Mouse (Mus musculus) spleen, adult 2 months (tissue): ENCODE results near the gene Itpkc. TPM values are rescaled to one million over a fixed set of nuclear protein-coding genes. Genes with fewer than 3 reads are reported as not detected.

Experiments
- DNase-seq, 2 experiments: peaks; one replicate each; pipeline versions ENCODE4 v3.0.0 to v3.0.0-alpha.2; 2012 to 2021; ENCODE audit warnings: low spot score in 2 of 2, low read depth in 1 of 2
- H3K27ac ChIP-seq: fragments of 200-500 bp; 2 replicates; pipeline ENCODE4 v1.5.1; 2012; ENCODE audit warnings: low read length, inconsistent platforms; ENCODE audit not compliant: insufficient read depth
- H3K27me3 ChIP-seq: fragments of 200-500 bp; 2 replicates; pipeline ENCODE4 v1.6.1; 2012; ENCODE audit warnings: mild to moderate bottlenecking, moderate library complexity, low read length, inconsistent platforms; ENCODE audit not compliant: control insufficient read depth, insufficient read depth
- H3K36me3 ChIP-seq: fragments of 200-500 bp; 2 replicates; pipeline ENCODE4 v1.6.1; 2012; ENCODE audit warnings: mild to moderate bottlenecking, low read length, inconsistent platforms; ENCODE audit not compliant: control insufficient read depth, insufficient read depth
- H3K4me1 ChIP-seq: fragments of 200-500 bp; 2 replicates; pipeline ENCODE4 v1.6.1; 2011; ENCODE audit warnings: inconsistent platforms; ENCODE audit not compliant: control insufficient read depth, insufficient read depth, insufficient read length
- H3K4me3 ChIP-seq: fragments of 200-500 bp; 2 replicates; pipeline ENCODE4 v1.5.1; 2011; ENCODE audit warnings: mild to moderate bottlenecking, inconsistent platforms; ENCODE audit not compliant: insufficient read depth, insufficient read length; ENCODE audit errors: extremely low read depth
- CTCF ChIP-seq: fragments of 200-500 bp; IDR thresholded peaks from 2 replicates; pipeline ENCODE4 v1.5.1; 2011; ENCODE audit warnings: mild to moderate bottlenecking, inconsistent platforms; ENCODE audit not compliant: insufficient read depth, insufficient read length, insufficient replicate concordance; ENCODE audit errors: extremely low read depth
- POLR2A ChIP-seq: fragments of 200-500 bp; IDR thresholded peaks from 2 replicates; pipeline ENCODE4 v1.6.1; 2011; ENCODE audit warnings: low read depth, low read length, inconsistent platforms
- WGBS: fragments of 180-500 bp; shearing (Covaris S2); methylation state at CpG from one replicate; pipeline ENCODE4 v1.1.7; 2018; 5-methylcytosine and 5-hydroxymethylcytosine counted together
- polyA plus RNA-seq: library from polyadenylated mRNA; depleted of rRNA; stranded (reverse); fragments of >200 nt; gene quantifications from 2 replicates; pipeline ENCODE4 v1.2.3, GENCODE M21; 2012

Gene Itpkc
- polyA plus RNA-seq, 1 experiment, result 7.0 TPM

GRCm38 (mm10) chr7:27165696-27166095 lies 62.8 kb downstream of the Itpkc start:
- no peak for DNase-seq
- Histone ChIP-seq H3K27ac (peak overlapping the region; percentile 99), H3K4me3 (peak overlapping the region; percentile 79), H3K27me3 (no peaks in the 10 kb centered on the region), H3K36me3 (peaks cover 10% of the 10 kb centered on the region), H3K4me1 (peaks cover 32% of the 10 kb centered on the region)
- TF ChIP-seq CTCF (no peak), POLR2A (no peak)
- WGBS, result 3% methylated on average over 8 of the region's 8 CpGs

GRCm38 (mm10) chr7:27165007-27165655 lies 63.3 kb downstream of the Itpkc start:
- peak overlapping the region; percentile 99; the same call in 1 of the 2 replicates for H3K27ac ChIP-seq
- no peaks in the 10 kb centered on the region for H3K27me3 ChIP-seq
- peaks cover 35% of the 10 kb centered on the region for H3K4me1 ChIP-seq
- DNase-seq, result peak in 1 of 2 experiments; percentile 19
- WGBS, result 75% methylated on average over 23 of the region's 23 CpGs
- peak overlapping the region; percentile 79; the same call in 1 of the 2 replicates for H3K4me3 ChIP-seq
- peaks cover 8% of the 10 kb centered on the region for H3K36me3 ChIP-seq
- no peak for TF ChIP-seq CTCF
- TF ChIP-seq POLR2A, result no peak

- DNase-seq, result no peak
- no peak overlapping the region for H3K4me3 ChIP-seq
- H3K4me1 ChIP-seq, result peaks cover 37% of the 10 kb centered on the region
- no peaks in the 10 kb centered on the region for H3K27me3 ChIP-seq
- TF ChIP-seq POLR2A, result no peak
- TF ChIP-seq CTCF, result no peak
- peaks cover 8% of the 10 kb centered on the region for H3K36me3 ChIP-seq
- WGBS, result 94% methylated on average over 33 of the region's 33 CpGs
- no peak overlapping the region for H3K27ac ChIP-seq
Measured at GRCm38 (mm10) chr7:27164112-27164947, 64.1 kb downstream of the Itpkc start.

- H3K36me3 ChIP-seq, result peaks cover 16% of the 10 kb centered on the region
- WGBS, result 92% methylated on average over 5 of the region's 5 CpGs
- H3K4me1 ChIP-seq, result peaks cover 34% of the 10 kb centered on the region
- H3K27me3 ChIP-seq, result no peaks in the 10 kb centered on the region
- H3K27ac ChIP-seq, result no peak overlapping the region
- TF ChIP-seq POLR2A, result no peak
- no peak for TF ChIP-seq CTCF
- H3K4me3 ChIP-seq, result no peak overlapping the region
- DNase-seq, result no peak
Measured at GRCm38 (mm10) chr7:27163450-27163805, 65.0 kb downstream of the Itpkc start.

- no peak for DNase-seq
- peaks cover 29% of the 10 kb centered on the region for H3K4me1 ChIP-seq
- no peak for TF ChIP-seq CTCF
- no peak for TF ChIP-seq POLR2A
- H3K27ac ChIP-seq, result no peak overlapping the region
- H3K27me3 ChIP-seq, result no peaks in the 10 kb centered on the region
- H3K4me3 ChIP-seq, result no peak overlapping the region
- peaks cover 21% of the 10 kb centered on the region for H3K36me3 ChIP-seq
- 88% methylated on average over 5 of the region's 5 CpGs for WGBS
Measured at GRCm38 (mm10) chr7:27162780-27163449, 65.5 kb downstream of the Itpkc start.

GRCm38 (mm10) chr7:27161744-27162143 lies 66.7 kb downstream of the Itpkc start:
- no peak overlapping the region for H3K4me3 ChIP-seq
- no peaks in the 10 kb centered on the region for H3K27me3 ChIP-seq
- 88% methylated on average over 4 of the region's 4 CpGs for WGBS
- TF ChIP-seq POLR2A (no peak), CTCF (no peak)
- H3K36me3 ChIP-seq, result peaks cover 23% of the 10 kb centered on the region
- DNase-seq, result no peak
- H3K27ac ChIP-seq, result no peak overlapping the region
- H3K4me1 ChIP-seq, result peaks cover 24% of the 10 kb centered on the region
